Mouse (Mus musculus) C2C12 (cell line): ENCODE measurements around the gene Lypd6b.

ENCODE experiments used
- CEBPB ChIP-seq: IDR thresholded peaks from one replicate; pipeline ENCODE4 v1.6.1; 2011; ENCODE audit warnings: low read depth, mild to moderate bottlenecking, control low read depth, moderate library complexity
- CTCF ChIP-seq: IDR thresholded peaks from one replicate; pipeline ENCODE4 v1.5.1; 2011; ENCODE audit not compliant: control insufficient read depth, insufficient read depth, insufficient read length

DNA sequence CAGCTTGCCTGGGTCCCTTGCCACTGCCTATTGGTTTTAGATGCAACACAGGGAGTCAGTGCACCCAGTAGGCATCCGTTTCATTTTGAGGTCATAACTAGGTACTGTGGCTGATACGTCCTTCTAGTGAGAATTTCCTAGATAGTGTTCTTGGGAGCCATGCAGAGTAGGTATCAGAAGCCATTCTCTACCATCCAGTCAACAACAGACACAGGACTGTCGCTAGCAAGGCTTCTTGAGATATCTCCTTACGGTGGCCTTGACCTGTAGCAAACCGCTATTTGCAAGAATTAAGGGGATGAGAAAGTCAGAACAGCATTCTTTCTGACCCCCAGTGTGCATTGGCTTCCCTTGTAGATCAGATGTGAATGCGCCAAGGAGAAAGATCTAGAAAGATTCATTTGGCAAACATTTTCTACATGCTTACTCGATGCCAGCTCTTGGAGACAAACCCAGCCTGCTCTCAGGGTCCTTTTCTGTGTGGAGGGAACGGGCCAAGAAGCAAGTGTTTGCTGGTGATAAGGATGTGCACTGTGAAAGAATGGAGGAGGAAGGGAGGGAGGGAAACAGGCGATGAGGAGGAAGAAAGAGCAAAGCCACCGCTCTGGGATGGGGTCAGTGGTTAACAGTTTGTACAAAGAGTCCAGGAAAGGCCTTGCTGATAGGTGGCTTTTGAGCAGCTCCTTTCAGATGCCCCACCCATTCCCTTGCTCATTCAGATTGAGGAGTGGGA lies 82.5 kb downstream of the Lypd6b start:
- no peak for TF ChIP-seq CTCF
- TF ChIP-seq CEBPB = no peak
